Mouse (Mus musculus): ENCODE measurements around the gene Adprm. TPM values are rescaled to one million over a fixed set of nuclear protein-coding genes. Genes with fewer than 3 reads are reported as not detected.

Adprm gene
- total and polyA plus RNA-seq, 2 experiments = 14.0 to 36.5 TPM

- TF ChIP-seq POLR2A (IDR thresholded peaks at IDR 0.05; ENCODE audit: extremely low read depth, insufficient read depth, low read length) (no peak), CTCF (IDR thresholded peaks at IDR 0.05; ENCODE audit: low read depth, low read length) (no peak)
- Histone ChIP-seq H3K4me1 (ENCODE audit: control insufficient read depth, insufficient read depth, low read length) (peaks cover 18% of the 10 kb centered on the region), H3K27me3 (ENCODE audit: control insufficient read depth, insufficient read depth, low read length) (no peaks in the 10 kb centered on the region), H3K27ac (replicated peaks; ENCODE audit: insufficient read depth, low read depth, low read length) (no peak overlapping the region), H3K79me2 (ENCODE audit: control insufficient read depth, insufficient read depth, low read length) (peaks cover 5% of the 10 kb centered on the region; the same call in 1 of the 2 replicates), H3K4me3 (ENCODE audit: insufficient read depth, low read depth, low read length) (no peak overlapping the region), H3K36me3 (ENCODE audit: control insufficient read depth, insufficient read depth, low read length) (peaks cover 28% of the 10 kb centered on the region), H3K9ac (ENCODE audit: low read depth, low read length) (no peak overlapping the region)
- WGBS = 85% methylated on average over 8 of the region's 8 CpGs
- no peak for DNase-seq (ENCODE audit: extremely low read depth, low read depth, low spot score)
Measured at GRCm38 (mm10) chr11:67043007-67043406, 9.4 kb downstream of the Adprm start.

GRCm38 (mm10) chr11:67040483-67040882 is 11.9 kb downstream of the Adprm start:
- TF ChIP-seq CTCF (IDR thresholded peaks at IDR 0.05; ENCODE audit: low read depth, low read length) = no peak
- no peak for TF ChIP-seq POLR2A (IDR thresholded peaks at IDR 0.05; ENCODE audit: extremely low read depth, insufficient read depth, low read length)

GRCm38 (mm10) chr11:67039799-67040198 is 12.6 kb downstream of the Adprm start:
- H3K36me3 ChIP-seq (ENCODE audit: control insufficient read depth, insufficient read depth, low read length) = peaks cover 31% of the 10 kb centered on the region
- H3K4me1 ChIP-seq (ENCODE audit: control insufficient read depth, insufficient read depth, low read length) = peaks cover 12% of the 10 kb centered on the region
- H3K4me3 ChIP-seq (ENCODE audit: insufficient read depth, low read depth, low read length) = no peak overlapping the region
- no peak for DNase-seq (ENCODE audit: extremely low read depth, low read depth, low spot score)
- H3K27ac ChIP-seq (replicated peaks; ENCODE audit: insufficient read depth, low read depth, low read length) = no peak overlapping the region
- TF ChIP-seq POLR2A (IDR thresholded peaks at IDR 0.05; ENCODE audit: extremely low read depth, insufficient read depth, low read length) (no peak), CTCF (IDR thresholded peaks at IDR 0.05; ENCODE audit: low read depth, low read length) (peak; percentile 36; the same call in 1 of the 2 replicates)
- no peak overlapping the region for H3K9ac ChIP-seq (ENCODE audit: low read depth, low read length)
- H3K27me3 ChIP-seq (ENCODE audit: control insufficient read depth, insufficient read depth, low read length) = no peaks in the 10 kb centered on the region
- H3K79me2 ChIP-seq (ENCODE audit: control insufficient read depth, insufficient read depth, low read length) = no peaks in the 10 kb centered on the region; the same call in 1 of the 2 replicates
- WGBS = 92% methylated on average over 3 of the region's 3 CpGs

More at GRCm38 (mm10) chr11:67040483-67040882, 11.9 kb downstream of the Adprm start:
- no peak overlapping the region for H3K9ac ChIP-seq (ENCODE audit: low read depth, low read length)
- H3K4me3 ChIP-seq (ENCODE audit: insufficient read depth, low read depth, low read length) = no peak overlapping the region
- no peaks in the 10 kb centered on the region; the same call in 1 of the 2 replicates for H3K79me2 ChIP-seq (ENCODE audit: control insufficient read depth, insufficient read depth, low read length)
- H3K27me3 ChIP-seq (ENCODE audit: control insufficient read depth, insufficient read depth, low read length) = no peaks in the 10 kb centered on the region
- peaks cover 12% of the 10 kb centered on the region for H3K4me1 ChIP-seq (ENCODE audit: control insufficient read depth, insufficient read depth, low read length)
- DNase-seq (ENCODE audit: extremely low read depth, low read depth, low spot score) = no peak
- peaks cover 31% of the 10 kb centered on the region for H3K36me3 ChIP-seq (ENCODE audit: control insufficient read depth, insufficient read depth, low read length)
- 95% methylated on average over 6 of the region's 6 CpGs for WGBS
- no peak overlapping the region for H3K27ac ChIP-seq (replicated peaks; ENCODE audit: insufficient read depth, low read depth, low read length)

GRCm38 (mm10) chr11:67036892-67037291 is 15.5 kb downstream of the Adprm start:
- peak overlapping the region; percentile 25; the same call in 1 of the 2 replicates for H3K4me3 ChIP-seq (ENCODE audit: insufficient read depth, low read depth, low read length)
- H3K36me3 ChIP-seq (ENCODE audit: control insufficient read depth, insufficient read depth, low read length) = peaks cover 29% of the 10 kb centered on the region
- DNase-seq (ENCODE audit: extremely low read depth, low read depth, low spot score) = peak; percentile 60
- H3K27ac ChIP-seq (replicated peaks; ENCODE audit: insufficient read depth, low read depth, low read length) = peak overlapping the region; percentile 67
- H3K27me3 ChIP-seq (ENCODE audit: control insufficient read depth, insufficient read depth, low read length) = no peaks in the 10 kb centered on the region
- 62% methylated on average over 9 of the region's 9 CpGs for WGBS
- H3K79me2 ChIP-seq (ENCODE audit: control insufficient read depth, insufficient read depth, low read length) = no peaks in the 10 kb centered on the region; the same call in 1 of the 2 replicates
- TF ChIP-seq CTCF (IDR thresholded peaks at IDR 0.05; ENCODE audit: low read depth, low read length) (no peak), POLR2A (IDR thresholded peaks at IDR 0.05; ENCODE audit: extremely low read depth, insufficient read depth, low read length) (no peak)
- peak overlapping the region; percentile 46 for H3K9ac ChIP-seq (ENCODE audit: low read depth, low read length)
- peaks cover 14% of the 10 kb centered on the region for H3K4me1 ChIP-seq (ENCODE audit: control insufficient read depth, insufficient read depth, low read length)

GRCm38 (mm10) chr11:67036229-67036628 is 16.2 kb downstream of the Adprm start:
- DNase-seq (ENCODE audit: extremely low read depth, low read depth, low spot score) = peak; percentile 97
- H3K4me3 ChIP-seq (ENCODE audit: insufficient read depth, low read depth, low read length) = peak overlapping the region; percentile 37
- H3K4me1 ChIP-seq (ENCODE audit: control insufficient read depth, insufficient read depth, low read length) = peaks cover 19% of the 10 kb centered on the region
- no peaks in the 10 kb centered on the region; the same call in 1 of the 2 replicates for H3K79me2 ChIP-seq (ENCODE audit: control insufficient read depth, insufficient read depth, low read length)
- TF ChIP-seq CTCF (IDR thresholded peaks at IDR 0.05; ENCODE audit: low read depth, low read length) = no peak
- TF ChIP-seq POLR2A (IDR thresholded peaks at IDR 0.05; ENCODE audit: extremely low read depth, insufficient read depth, low read length) = no peak
- 33% methylated on average over 6 of the region's 6 CpGs for WGBS
- peak overlapping the region; percentile 73 for H3K9ac ChIP-seq (ENCODE audit: low read depth, low read length)
- peaks cover 22% of the 10 kb centered on the region for H3K36me3 ChIP-seq (ENCODE audit: control insufficient read depth, insufficient read depth, low read length)
- no peaks in the 10 kb centered on the region for H3K27me3 ChIP-seq (ENCODE audit: control insufficient read depth, insufficient read depth, low read length)
- peak overlapping the region; percentile 93 for H3K27ac ChIP-seq (replicated peaks; ENCODE audit: insufficient read depth, low read depth, low read length)

GRCm38 (mm10) chr11:67034775-67035485 is 17.5 kb downstream of the Adprm start:
- Histone ChIP-seq H3K4me1 (ENCODE audit: control insufficient read depth, insufficient read depth, low read length) (peaks cover 23% of the 10 kb centered on the region), H3K9ac (ENCODE audit: low read depth, low read length) (peak overlapping the region; percentile 68), H3K79me2 (ENCODE audit: control insufficient read depth, insufficient read depth, low read length) (no peaks in the 10 kb centered on the region; the same call in 1 of the 2 replicates), H3K27me3 (ENCODE audit: control insufficient read depth, insufficient read depth, low read length) (no peaks in the 10 kb centered on the region), H3K4me3 (ENCODE audit: insufficient read depth, low read depth, low read length) (peak overlapping the region; percentile 34; the same call in 1 of the 2 replicates), H3K36me3 (ENCODE audit: control insufficient read depth, insufficient read depth, low read length) (peaks cover 15% of the 10 kb centered on the region), H3K27ac (replicated peaks; ENCODE audit: insufficient read depth, low read depth, low read length) (peak overlapping the region; percentile 87)
- TF ChIP-seq CTCF (IDR thresholded peaks at IDR 0.05; ENCODE audit: low read depth, low read length) (no peak), POLR2A (IDR thresholded peaks at IDR 0.05; ENCODE audit: extremely low read depth, insufficient read depth, low read length) (0 out of 2 replicates have a peak, but pooled peaks have one; percentile 14)
- WGBS = 19% methylated on average over 4 of the region's 4 CpGs
- DNase-seq (ENCODE audit: extremely low read depth, low read depth, low spot score) = peak; percentile 98
